Mouse (Mus musculus): ENCODE results near the gene Slc23a3.

The Slc23a3 gene

GRCm38 (mm10) chr1:75140601-75141190, 7.0 kb upstream of the Slc23a3 start:
- no peak for DNase-seq (ENCODE audit: extremely low spot score, low spot score)

DNA sequence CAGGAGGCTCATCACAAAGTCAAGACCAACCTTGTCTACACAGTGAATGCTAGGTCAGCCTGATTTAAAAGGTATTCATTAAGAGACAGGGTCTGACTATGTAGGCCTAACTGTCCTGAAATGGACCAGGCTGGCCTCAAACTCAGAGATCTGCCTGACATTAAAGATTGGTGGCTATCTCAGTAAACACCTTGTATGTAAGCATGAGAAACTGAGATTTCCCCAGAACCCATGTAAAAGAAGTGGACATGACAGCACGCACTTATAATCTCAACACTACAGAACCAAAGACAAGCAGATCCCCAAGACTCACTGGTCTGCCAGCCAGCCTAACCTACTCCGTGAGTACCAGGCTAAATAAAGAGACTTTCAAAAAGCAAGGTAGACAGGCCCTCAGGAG, 4.8 kb upstream of the Slc23a3 start:
- no peak for DNase-seq (ENCODE audit: extremely low spot score, low spot score)

DNA sequence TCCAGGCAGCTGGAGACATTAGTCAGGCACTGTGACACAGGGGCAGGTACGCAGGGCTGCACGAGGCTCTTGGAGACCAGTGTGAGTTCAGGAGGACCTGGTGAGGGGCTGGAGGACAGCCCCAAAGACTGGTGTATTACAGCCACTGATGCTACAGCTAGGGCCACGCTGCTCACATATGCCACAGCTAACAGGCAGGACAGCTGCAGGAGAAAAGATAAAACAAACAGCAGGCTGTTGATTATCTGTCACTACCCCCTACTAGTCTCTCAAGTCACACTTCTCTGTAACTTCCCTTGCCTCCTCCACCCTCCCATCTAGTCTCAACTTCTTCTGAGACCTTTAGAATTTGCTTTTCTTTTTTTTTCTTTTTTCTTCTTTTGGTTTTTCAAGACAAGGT, 3.0 kb upstream of the Slc23a3 start:
- DNase-seq (ENCODE audit: extremely low spot score, low spot score), result no peak

GRCm38 (mm10) chr1:75136293-75136692, 2.6 kb upstream of the Slc23a3 start:
- DNase-seq (ENCODE audit: extremely low spot score, low spot score), result no peak

DNA sequence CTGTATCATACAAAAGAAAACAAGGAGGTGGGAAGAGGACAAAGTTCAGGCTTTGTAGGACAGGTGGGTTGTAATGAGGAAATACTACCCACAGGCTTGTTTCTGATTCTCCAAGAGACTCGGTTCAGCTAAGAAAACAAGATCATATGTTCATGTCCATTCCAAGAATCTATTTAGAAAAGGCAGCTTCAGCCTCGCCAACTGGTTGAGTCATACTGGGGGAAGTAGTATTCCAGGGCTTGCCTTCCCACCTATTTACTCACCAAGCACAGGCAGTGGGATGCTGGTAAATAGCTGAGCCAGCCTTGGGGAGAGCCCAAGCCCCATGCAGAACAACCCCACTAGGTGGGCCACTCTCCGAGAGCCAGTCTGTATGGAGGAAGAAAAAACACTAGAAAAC, 5.0 kb downstream of the Slc23a3 start:
- no peak for DNase-seq (ENCODE audit: extremely low spot score, low spot score)

GRCm38 (mm10) chr1:75125418-75125817, 8.3 kb downstream of the Slc23a3 start:
- peak; percentile 19 for DNase-seq (ENCODE audit: extremely low spot score, low spot score)

- DNase-seq (ENCODE audit: extremely low spot score, low spot score), result peak; percentile 99
Observed at GRCm38 (mm10) chr1:75124346-75125321, 9.1 kb downstream of the Slc23a3 start, which contains the start of gene Nhej1. Gene Nhej1, minus strand, starts transcription at chr1:75125200.

- no peak for DNase-seq (ENCODE audit: extremely low spot score, low spot score)
Observed at GRCm38 (mm10) chr1:75122211-75122610, 11.5 kb downstream of the Slc23a3 start.
